Mouse (Mus musculus): ENCODE measurements around the gene Lhcgr. TPM values are rescaled to one million over a fixed set of nuclear protein-coding genes. Genes with fewer than 3 reads are reported as not detected.

Lhcgr gene
- polyA plus RNA-seq, 1 experiment from 2014 or later = 0.16 TPM

- Histone ChIP-seq H3K9me3 (no peaks in the 10 kb centered on the region), H3K36me3 (no peaks in the 10 kb centered on the region), H3K4me1 (no peaks in the 10 kb centered on the region), H3K27ac (no peak overlapping the region), H3K27me3 (ENCODE audit: insufficient read depth, poor library complexity, severe bottlenecking) (0 out of 2 replicates have a peak, but pooled peaks cover 3% of the 10 kb centered on the region), H3K4me3 (no peak overlapping the region)
- 63% methylated on average over 2 of the region's 2 CpGs for WGBS
- DNase-seq (ENCODE audit: low spot score) = no peak
Observed at GRCm38 (mm10) chr17:88769283-88769859, 22.4 kb downstream of the Lhcgr start.

- no peaks in the 10 kb centered on the region for H3K27me3 ChIP-seq (ENCODE audit: insufficient read depth, poor library complexity, severe bottlenecking)
- H3K36me3 ChIP-seq = no peaks in the 10 kb centered on the region
- no peak for DNase-seq (ENCODE audit: low spot score)
- no peaks in the 10 kb centered on the region for H3K9me3 ChIP-seq
- 79% methylated on average over 6 of the region's 6 CpGs for WGBS
- no peak overlapping the region for H3K4me3 ChIP-seq
- no peak overlapping the region for H3K27ac ChIP-seq
- H3K4me1 ChIP-seq = no peaks in the 10 kb centered on the region
Observed at GRCm38 (mm10) chr17:88766857-88767256, 24.9 kb downstream of the Lhcgr start.

DNA sequence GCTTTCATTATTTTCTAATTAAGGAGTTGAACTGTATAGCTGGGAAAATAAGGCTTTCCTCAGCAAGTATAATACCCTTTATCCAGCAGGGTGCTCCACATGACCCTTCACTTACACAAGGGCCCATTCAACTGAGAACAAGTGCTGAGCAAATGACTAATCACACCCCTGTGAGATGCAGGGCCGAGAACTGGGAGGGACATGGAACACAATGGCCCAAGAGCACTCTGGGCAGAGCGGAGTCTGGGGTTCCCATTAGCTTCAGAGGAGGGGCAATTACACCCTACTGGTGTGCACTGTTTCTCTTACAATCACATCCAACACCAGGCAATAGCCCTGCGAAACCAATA is 27.7 kb downstream of the Lhcgr start:
- Histone ChIP-seq H3K27me3 (ENCODE audit: insufficient read depth, poor library complexity, severe bottlenecking) (no peaks in the 10 kb centered on the region), H3K4me1 (no peaks in the 10 kb centered on the region), H3K27ac (no peak overlapping the region), H3K36me3 (no peaks in the 10 kb centered on the region), H3K4me3 (no peak overlapping the region), H3K9me3 (no peaks in the 10 kb centered on the region)
- DNase-seq (ENCODE audit: low spot score) = no peak
- 65% methylated on average over 3 of the region's 3 CpGs for WGBS

- Histone ChIP-seq H3K36me3 (no peaks in the 10 kb centered on the region), H3K4me3 (no peak overlapping the region), H3K4me1 (0 out of 2 replicates have a peak, but pooled peaks cover 1% of the 10 kb centered on the region), H3K27ac (no peak overlapping the region), H3K9me3 (no peaks in the 10 kb centered on the region), H3K27me3 (ENCODE audit: insufficient read depth, poor library complexity, severe bottlenecking) (no peaks in the 10 kb centered on the region)
- DNase-seq (ENCODE audit: low spot score) = no peak
- WGBS = 54% methylated on average over 5 of the region's 5 CpGs
Observed at GRCm38 (mm10) chr17:88763396-88764135, 28.2 kb downstream of the Lhcgr start.

- no peak for DNase-seq (ENCODE audit: low spot score)
- 10% methylated on average over 9 of the region's 9 CpGs for WGBS
Observed at GRCm38 (mm10) chr17:88758003-88758437, 33.8 kb downstream of the Lhcgr start.

DNA sequence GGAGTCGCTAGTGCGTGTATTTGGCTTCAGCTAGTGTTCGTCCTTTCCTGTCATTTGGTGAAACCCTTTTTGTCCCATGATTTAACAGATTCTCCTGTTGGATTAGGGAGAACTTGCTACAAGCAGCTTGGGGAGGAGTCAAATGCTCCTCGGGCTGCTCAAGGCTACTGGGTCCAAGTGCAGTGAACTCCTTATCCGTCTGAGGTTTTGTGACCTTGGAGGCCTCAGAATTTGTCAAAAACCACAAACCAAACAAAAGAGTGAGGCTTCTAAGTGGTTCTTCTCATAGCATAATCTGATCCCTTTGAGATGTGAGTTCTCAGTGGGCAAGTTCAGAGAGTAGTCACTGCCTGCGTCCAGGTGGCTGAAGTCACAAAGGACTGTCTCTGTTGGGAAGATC is 36.0 kb downstream of the Lhcgr start:
- Histone ChIP-seq H3K4me3 (no peak overlapping the region), H3K27me3 (ENCODE audit: insufficient read depth, poor library complexity, severe bottlenecking) (peaks cover 22% of the 10 kb centered on the region; the same call in 1 of the 2 replicates), H3K27ac (no peak overlapping the region), H3K4me1 (peaks cover 10% of the 10 kb centered on the region; the same call in 1 of the 2 replicates), H3K9me3 (no peaks in the 10 kb centered on the region), H3K36me3 (no peaks in the 10 kb centered on the region)
- WGBS = 63% methylated on average over 6 of the region's 6 CpGs
- no peak for DNase-seq (ENCODE audit: low spot score)

More at GRCm38 (mm10) chr17:88758003-88758437, 33.8 kb downstream of the Lhcgr start:
- Histone ChIP-seq H3K4me1 (peaks cover 10% of the 10 kb centered on the region; the same call in 1 of the 2 replicates), H3K36me3 (no peaks in the 10 kb centered on the region), H3K27me3 (ENCODE audit: insufficient read depth, poor library complexity, severe bottlenecking) (peaks cover 22% of the 10 kb centered on the region; the same call in 1 of the 2 replicates), H3K9me3 (no peaks in the 10 kb centered on the region), H3K27ac (no peak overlapping the region), H3K4me3 (0 out of 2 replicates have a peak overlapping the region, but pooled peaks have one; percentile 4)

DNA sequence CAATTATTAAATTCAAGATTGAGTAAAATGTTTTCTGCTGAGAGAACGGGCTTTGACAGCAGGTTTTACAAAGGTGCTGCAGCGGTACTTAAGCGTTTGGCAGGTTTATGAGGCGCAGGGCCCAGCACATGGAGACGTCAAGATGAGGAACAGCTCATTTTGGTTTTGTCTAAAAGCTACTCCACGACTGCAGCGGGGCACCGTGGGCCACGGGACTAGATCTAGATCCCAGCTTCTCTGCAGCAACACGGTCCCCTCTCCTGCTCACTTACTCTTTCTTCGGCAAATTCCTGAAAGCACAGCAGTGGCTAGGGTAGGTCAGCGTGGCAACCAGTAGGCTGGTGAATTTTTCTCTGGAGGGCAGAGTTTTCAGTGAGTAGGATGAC is 38.3 kb downstream of the Lhcgr start:
- peak; percentile 73 for DNase-seq (ENCODE audit: low spot score)
- peaks cover 8% of the 10 kb centered on the region; the same call in 1 of the 2 replicates for H3K4me1 ChIP-seq
- no peaks in the 10 kb centered on the region for H3K36me3 ChIP-seq
- no peaks in the 10 kb centered on the region for H3K9me3 ChIP-seq
- WGBS = 52% methylated on average over 12 of the region's 12 CpGs
- H3K4me3 ChIP-seq = peak overlapping the region; percentile 27; the same call in 1 of the 2 replicates
- H3K27ac ChIP-seq = no peak overlapping the region
- peaks cover 22% of the 10 kb centered on the region; the same call in 1 of the 2 replicates for H3K27me3 ChIP-seq (ENCODE audit: insufficient read depth, poor library complexity, severe bottlenecking)

DNA sequence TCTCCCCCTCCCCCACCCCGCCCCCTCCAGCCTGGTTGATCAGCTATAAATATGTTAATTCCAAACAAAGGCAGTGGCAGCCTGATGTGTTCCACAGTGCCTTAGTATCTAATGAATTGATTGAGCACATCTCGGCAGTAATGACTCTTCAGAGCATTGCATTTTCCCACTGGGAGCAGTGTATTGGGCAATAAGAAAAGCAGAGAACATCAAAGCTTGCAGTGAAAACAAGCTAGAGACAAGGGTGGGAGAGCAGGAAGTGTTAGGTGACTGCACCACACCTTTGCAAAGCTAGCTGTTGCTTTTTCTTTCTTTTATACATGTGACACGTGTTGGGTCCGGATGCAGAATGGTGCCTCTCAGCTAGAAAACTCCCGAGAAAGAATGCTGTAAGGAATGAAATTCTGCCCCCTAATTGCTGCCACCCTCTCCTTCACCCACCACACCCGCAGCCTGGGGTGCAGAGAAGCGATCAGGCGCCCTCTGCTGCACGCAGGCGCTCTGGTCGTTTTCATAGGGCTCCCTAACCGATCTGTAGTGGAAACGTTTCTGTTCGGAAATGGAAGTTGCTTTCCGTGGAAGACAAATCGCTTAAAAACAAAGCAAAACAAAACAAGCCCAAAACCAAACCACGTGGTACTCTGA is 38.8 kb downstream of the Lhcgr start:
- Histone ChIP-seq H3K4me3 (peak overlapping the region; percentile 27; the same call in 1 of the 2 replicates), H3K27ac (no peak overlapping the region), H3K36me3 (no peaks in the 10 kb centered on the region), H3K4me1 (peaks cover 3% of the 10 kb centered on the region; the same call in 1 of the 2 replicates), H3K9me3 (no peaks in the 10 kb centered on the region), H3K27me3 (ENCODE audit: insufficient read depth, poor library complexity, severe bottlenecking) (peaks cover 22% of the 10 kb centered on the region; the same call in 1 of the 2 replicates)
- WGBS = 9% methylated on average over 17 of the region's 17 CpGs
- peak; percentile 78 for DNase-seq (ENCODE audit: low spot score)

GRCm38 (mm10) chr17:88749646-88750045 is 42.1 kb downstream of the Lhcgr start:
- no peak for DNase-seq (ENCODE audit: low spot score)
- 75% methylated on average over 8 of the region's 8 CpGs for WGBS

GRCm38 (mm10) chr17:88706231-88706649 is 85.5 kb downstream of the Lhcgr start:
- Histone ChIP-seq H3K27ac (no peak overlapping the region), H3K4me3 (no peak overlapping the region), H3K27me3 (ENCODE audit: insufficient read depth, poor library complexity, severe bottlenecking) (no peaks in the 10 kb centered on the region), H3K9me3 (no peaks in the 10 kb centered on the region), H3K36me3 (no peaks in the 10 kb centered on the region), H3K4me1 (no peaks in the 10 kb centered on the region)
- WGBS = 56% methylated on average over 8 of the region's 8 CpGs
- DNase-seq (ENCODE audit: low spot score) = no peak

More at GRCm38 (mm10) chr17:88749646-88750045, 42.1 kb downstream of the Lhcgr start:
- no peak overlapping the region for H3K4me3 ChIP-seq
- H3K27me3 ChIP-seq (ENCODE audit: insufficient read depth, poor library complexity, severe bottlenecking) = 0 out of 2 replicates have a peak, but pooled peaks cover 6% of the 10 kb centered on the region
- no peaks in the 10 kb centered on the region for H3K36me3 ChIP-seq
- H3K27ac ChIP-seq = no peak overlapping the region
- H3K9me3 ChIP-seq = no peaks in the 10 kb centered on the region
- no peaks in the 10 kb centered on the region for H3K4me1 ChIP-seq

- no peaks in the 10 kb centered on the region for H3K27me3 ChIP-seq (ENCODE audit: insufficient read depth, poor library complexity, severe bottlenecking)
- H3K27ac ChIP-seq = no peak overlapping the region
- H3K4me1 ChIP-seq = no peaks in the 10 kb centered on the region
- 45% methylated on average over 4 of the region's 4 CpGs for WGBS
- no peak for DNase-seq (ENCODE audit: low spot score)
- no peaks in the 10 kb centered on the region for H3K9me3 ChIP-seq
- no peaks in the 10 kb centered on the region for H3K36me3 ChIP-seq
- no peak overlapping the region for H3K4me3 ChIP-seq
Observed at GRCm38 (mm10) chr17:88703112-88703511, 88.7 kb downstream of the Lhcgr start.

DNA sequence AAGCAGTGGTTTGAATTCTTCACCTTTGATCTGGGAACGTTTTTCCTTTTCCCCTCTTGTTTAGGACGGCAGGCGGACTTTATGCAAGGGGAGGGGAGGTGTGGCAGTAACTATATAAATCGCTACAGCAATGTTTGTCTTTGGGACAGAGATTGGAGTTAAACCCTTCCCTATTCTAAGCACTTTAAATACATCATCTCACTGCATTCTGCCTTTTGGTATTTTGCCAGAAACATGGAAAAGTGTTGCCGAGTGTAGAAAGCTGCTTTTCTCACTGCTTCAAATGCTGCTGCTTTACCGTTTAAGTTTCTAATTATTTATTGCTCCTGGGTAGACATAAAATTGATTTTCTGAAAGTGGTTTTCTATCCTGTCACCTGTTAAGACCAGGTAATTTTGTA is 89.4 kb downstream of the Lhcgr start:
- no peaks in the 10 kb centered on the region for H3K36me3 ChIP-seq
- 41% methylated on average over 6 of the region's 6 CpGs for WGBS
- DNase-seq (ENCODE audit: low spot score) = no peak
- H3K27me3 ChIP-seq (ENCODE audit: insufficient read depth, poor library complexity, severe bottlenecking) = no peaks in the 10 kb centered on the region
- no peak overlapping the region for H3K4me3 ChIP-seq
- no peak overlapping the region for H3K27ac ChIP-seq
- H3K4me1 ChIP-seq = no peaks in the 10 kb centered on the region
- H3K9me3 ChIP-seq = no peaks in the 10 kb centered on the region

DNA sequence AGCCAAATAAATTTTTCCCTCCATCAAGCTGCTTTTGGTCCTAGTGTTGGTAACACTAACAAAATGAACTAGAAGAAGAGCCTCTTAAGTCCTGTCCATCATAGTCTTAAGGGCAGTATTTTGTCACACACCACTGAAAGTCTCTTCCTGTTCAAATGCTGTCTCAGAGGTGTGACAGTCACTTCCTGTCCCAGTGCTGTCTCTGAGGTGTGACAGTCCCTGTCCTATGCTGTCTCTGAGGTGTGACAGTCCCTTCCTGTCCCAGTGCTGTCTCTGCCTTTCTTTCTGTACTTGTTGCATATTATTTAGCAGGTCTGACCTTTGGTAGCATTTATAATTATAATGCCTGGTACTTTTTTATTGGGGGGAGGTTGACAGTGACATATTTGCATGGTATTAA is 90.9 kb downstream of the Lhcgr start:
- Histone ChIP-seq H3K27ac (no peak overlapping the region), H3K4me1 (no peaks in the 10 kb centered on the region), H3K9me3 (no peaks in the 10 kb centered on the region), H3K27me3 (ENCODE audit: insufficient read depth, poor library complexity, severe bottlenecking) (no peaks in the 10 kb centered on the region), H3K36me3 (no peaks in the 10 kb centered on the region), H3K4me3 (no peak overlapping the region)
- DNase-seq (ENCODE audit: low spot score) = no peak

All from heart, embryonic 10.5 days (tissue).